Mouse (Mus musculus): ENCODE data around the gene Slc9a8. TPM values are rescaled to one million over a fixed set of nuclear protein-coding genes. Genes with fewer than 3 reads are reported as not detected.

Gene Slc9a8
- total and polyA plus RNA-seq, 3 experiments, result 16.7 to 25.8 TPM; not detected in 1

DNA sequence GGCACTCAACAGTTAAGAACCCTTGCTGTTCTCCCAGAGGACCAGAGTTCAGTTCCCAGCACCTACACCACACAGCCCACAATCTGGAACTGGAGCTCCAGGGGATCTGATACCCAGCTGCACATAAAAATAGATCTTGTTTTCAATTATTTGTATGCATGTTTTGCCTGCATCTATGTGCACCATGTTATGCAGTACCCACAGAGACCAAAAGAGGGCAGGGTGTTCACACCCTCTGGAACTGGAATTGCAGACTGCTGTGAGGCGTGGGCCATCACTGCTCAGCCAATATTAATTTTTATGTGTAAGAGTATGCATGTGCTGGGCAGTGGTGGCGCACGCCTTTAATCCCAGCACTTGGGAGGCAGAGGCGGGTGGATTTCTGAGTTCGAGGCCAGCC, 75.8 kb downstream of the Slc9a8 start (continued):
- TF ChIP-seq MXI1 (IDR thresholded peaks at IDR 0.05; ENCODE audit: low read depth, low read length) (no peak), EP300 (IDR thresholded peaks at IDR 0.05; ENCODE audit: low read depth in 1 of 2, low read length in 2 of 2) (no peak)

DNA sequence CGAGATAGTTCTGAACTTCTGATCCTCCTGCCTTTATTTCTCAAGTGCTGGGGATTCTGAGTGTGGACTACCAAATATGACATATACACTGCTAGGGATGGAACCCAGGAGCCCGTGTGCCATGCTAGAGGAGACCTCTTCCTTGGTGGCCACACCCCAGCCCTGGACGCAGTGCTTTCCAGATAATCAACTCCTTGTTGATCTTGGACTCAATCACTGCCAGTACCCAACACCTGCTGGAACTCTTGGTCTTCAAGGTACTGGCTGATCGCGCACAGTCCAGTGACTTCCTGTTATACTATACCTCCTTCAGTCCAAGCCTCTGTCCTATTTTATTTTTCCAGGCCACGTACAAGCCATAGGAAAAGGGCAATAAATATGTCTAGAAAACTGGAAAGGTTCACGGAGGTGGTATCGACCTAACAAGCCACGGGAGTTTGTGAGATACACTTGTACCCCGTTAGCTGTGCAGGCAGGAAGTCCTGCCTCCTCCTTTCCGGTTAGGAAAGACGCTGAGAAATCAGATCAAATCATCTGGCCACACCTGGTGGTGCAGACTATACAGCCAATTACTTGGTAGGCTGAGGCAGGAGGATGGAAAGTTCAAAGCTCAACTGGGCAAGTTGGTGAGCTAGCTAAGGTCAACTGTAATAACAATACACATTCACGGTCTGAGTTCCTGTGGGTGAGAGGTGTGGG, 81.2 kb downstream of the Slc9a8 start:
- TF ChIP-seq CHD1 (IDR thresholded peaks at IDR 0.05; ENCODE audit: low read depth, low read length) (no peak), POLR2AphosphoS2 (IDR thresholded peaks at IDR 0.05; ENCODE audit: low read length) (0 out of 2 replicates have a peak, but pooled peaks have one; percentile 27), SIN3A (IDR thresholded peaks at IDR 0.05; ENCODE audit: low read length) (peak; percentile 43), ELF1 (IDR thresholded peaks at IDR 0.05; ENCODE audit: low read depth, low read length) (0 out of 2 replicates have a peak, but pooled peaks have one; percentile 4), GATA1 (IDR thresholded peaks at IDR 0.05; ENCODE audit: low read depth, low read length) (0 out of 2 replicates have a peak, but pooled peaks have one; percentile 24), ZMIZ1 (IDR thresholded peaks at IDR 0.05; ENCODE audit: low read depth, low read length) (no peak), MAX (IDR thresholded peaks at IDR 0.05; ENCODE audit: low read length) (0 out of 2 replicates have a peak, but pooled peaks have one; percentile 20)
- peak; percentile 84 for DNase-seq (ENCODE audit: low read depth, low spot score)
- H3K4me1 ChIP-seq (ENCODE audit: control insufficient read depth in 1 of 2, insufficient read depth in 2 of 2, low read length in 2 of 2), result peaks cover 14 to 27% of the 10 kb centered on the region in 2 experiments

DNA sequence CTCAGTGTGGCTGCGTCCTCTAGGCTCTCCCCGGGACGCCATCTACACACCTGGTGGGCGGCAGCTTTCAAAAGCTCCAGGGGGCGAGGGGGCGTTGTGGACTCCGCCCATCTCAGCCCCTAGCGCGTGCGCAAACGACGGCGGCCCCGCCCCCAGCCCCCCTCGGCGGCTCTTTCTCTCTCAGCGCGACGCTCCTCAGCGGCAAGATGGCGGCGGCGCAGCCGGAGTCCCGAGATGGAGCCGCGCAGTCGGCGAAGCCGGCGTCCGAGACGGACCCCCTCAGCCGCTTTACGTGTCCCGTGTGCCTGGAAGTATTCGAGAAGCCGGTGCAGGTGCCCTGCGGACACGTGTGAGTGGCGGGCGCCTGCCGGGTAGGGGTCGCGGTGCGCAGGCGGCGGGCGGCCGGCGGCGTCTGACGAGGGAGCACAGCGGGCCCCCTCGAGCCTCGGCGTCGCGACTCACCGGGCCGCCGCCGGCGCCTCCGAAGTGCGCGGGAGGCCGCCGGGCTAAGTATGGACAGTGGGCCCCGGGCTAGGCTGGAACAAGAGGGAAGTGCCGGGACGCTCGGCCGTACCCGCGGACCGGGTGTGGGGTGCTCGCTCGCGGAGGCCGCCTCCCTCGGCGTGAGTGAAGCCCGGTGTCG, 81.9 kb downstream of the Slc9a8 start:
- Histone ChIP-seq H3K9ac (ENCODE audit: control insufficient read depth, low read depth, low read length, poor library complexity, severe bottlenecking) (peak overlapping the region; percentile 98), H3K79me2 (ENCODE audit: control insufficient read depth, insufficient read depth, low read length, poor library complexity) (peaks cover 20% of the 10 kb centered on the region), H3K27me3 (ENCODE audit: control insufficient read depth in 1 of 2, insufficient read depth in 2 of 2, low read length in 2 of 2) (no peaks in the 10 kb centered on the region), H3K4me3 (ENCODE audit: control insufficient read depth in 1 of 2, insufficient read depth in 1 of 2, low read depth in 2 of 2, low read length in 2 of 2) (peak overlapping the region; percentile 94 to 99), H3K4me1 (ENCODE audit: control insufficient read depth in 1 of 2, insufficient read depth in 2 of 2, low read length in 2 of 2) (peaks cover 14 to 27% of the 10 kb centered on the region in 2 experiments), H3K9me3 (replicated peaks; ENCODE audit: insufficient read depth, low read length) (no peaks in the 10 kb centered on the region), H3K36me3 (ENCODE audit: control insufficient read depth in 1 of 2, insufficient read depth in 2 of 2, low read length in 2 of 2) (peaks cover 4 to 17% of the 10 kb centered on the region in 2 experiments; a peak in 3 of 4 replicates), H3K27ac (ENCODE audit: control insufficient read depth, low read depth, low read length) (peak overlapping the region; percentile 65)
- peak; percentile 92 for DNase-seq (ENCODE audit: low read depth, low spot score)
- TF ChIP-seq KAT2A (conservative IDR thresholded peaks at IDR 0.05; ENCODE audit: low read depth, low read length) (no peak), UBTF (IDR thresholded peaks at IDR 0.05; ENCODE audit: borderline replicate concordance, insufficient read depth, low read depth, low read length) (no peak), BHLHE40 (IDR thresholded peaks at IDR 0.05; ENCODE audit: borderline replicate concordance, low read depth, low read length) (no peak), MAFK (IDR thresholded peaks at IDR 0.05; ENCODE audit: borderline replicate concordance, low read depth, low read length) (no peak), POLR2A (IDR thresholded peaks at IDR 0.05; ENCODE audit: control insufficient read depth in 1 of 2, insufficient read depth in 1 of 2, low read depth in 1 of 2, low read length in 2 of 2, poor library complexity in 1 of 2) (peak; percentile 68 to 88; a peak in 2 of 4 replicates), RCOR1 (IDR thresholded peaks at IDR 0.05; ENCODE audit: low read depth, low read length) (no peak), EP300 (IDR thresholded peaks at IDR 0.05; ENCODE audit: low read depth in 1 of 2, low read length in 2 of 2) (no peak), MAZ (IDR thresholded peaks at IDR 0.05; ENCODE audit: low read depth, low read length) (peak; percentile 41; the same call in 1 of the 2 replicates), MAX (IDR thresholded peaks at IDR 0.05; ENCODE audit: low read length) (no peak), NRF1 (IDR thresholded peaks at IDR 0.05; ENCODE audit: insufficient read depth, low read depth, low read length, poor library complexity, severe bottlenecking) (peak; percentile 86), ELF1 (IDR thresholded peaks at IDR 0.05; ENCODE audit: low read depth, low read length) (no peak), ZC3H11A (IDR thresholded peaks at IDR 0.05; ENCODE audit: low read depth, low read length) (no peak; the same call in 1 of the 2 replicates), MYB (IDR thresholded peaks at IDR 0.05; ENCODE audit: low read depth, low read length) (no peak), MYC (IDR thresholded peaks at IDR 0.05; ENCODE audit: low read depth, low read length) (no peak), ZKSCAN1 (IDR thresholded peaks at IDR 0.05; ENCODE audit: low read depth, low read length) (no peak), TCF12 (IDR thresholded peaks at IDR 0.05; ENCODE audit: low read depth, low read length) (peak; percentile 70), JUND (IDR thresholded peaks at IDR 0.05; ENCODE audit: low read depth, low read length) (no peak), ETS1 (IDR thresholded peaks at IDR 0.05; ENCODE audit: low read depth, low read length) (no peak), MXI1 (IDR thresholded peaks at IDR 0.05; ENCODE audit: low read depth, low read length) (peak; percentile 33), RAD21 (IDR thresholded peaks at IDR 0.05; ENCODE audit: low read depth, low read length) (no peak), E2F4 (IDR thresholded peaks at IDR 0.05; ENCODE audit: borderline replicate concordance, low read depth, low read length) (no peak), CHD2 (IDR thresholded peaks at IDR 0.05; ENCODE audit: low read length) (no peak)

More for the DNA sequence above, 81.2 kb downstream of the Slc9a8 start:
- H3K4me3 ChIP-seq (ENCODE audit: control insufficient read depth in 1 of 2, insufficient read depth in 1 of 2, low read depth in 2 of 2, low read length in 2 of 2), result peak overlapping the region; percentile 94 to 99
- H3K27me3 ChIP-seq (ENCODE audit: control insufficient read depth in 1 of 2, insufficient read depth in 2 of 2, low read length in 2 of 2), result no peaks in the 10 kb centered on the region
- H3K27ac ChIP-seq (ENCODE audit: control insufficient read depth, low read depth, low read length), result peak overlapping the region; percentile 46
- H3K79me2 ChIP-seq (ENCODE audit: control insufficient read depth, insufficient read depth, low read length, poor library complexity), result peaks cover 20% of the 10 kb centered on the region
- peak overlapping the region; percentile 50 for H3K9ac ChIP-seq (ENCODE audit: control insufficient read depth, low read depth, low read length, poor library complexity, severe bottlenecking)
- H3K9me3 ChIP-seq (replicated peaks; ENCODE audit: insufficient read depth, low read length), result no peaks in the 10 kb centered on the region
- H3K36me3 ChIP-seq (ENCODE audit: control insufficient read depth in 1 of 2, insufficient read depth in 2 of 2, low read length in 2 of 2), result peaks cover 4 to 17% of the 10 kb centered on the region in 2 experiments; a peak in 3 of 4 replicates
